Mouse (Mus musculus) urinary bladder, postnatal 36 days (tissue): ENCODE data around the gene 4930556J24Rik.
A peak's percentile ranks its signal among the peaks of the same experiment; 100 is the strongest.
"Not testable (repeated sequence)": the region's sequence is repeated elsewhere in the genome, so short reads cannot be mapped to it uniquely, and the experiment has no call there.

ENCODE experiments used
- DNase-seq, 2 experiments: peaks; one replicate each; pipeline ENCODE4 v3.0.0; 2022; ENCODE audit warnings: low spot score in 2 of 2, mixed read lengths in 1 of 2

The 4930556J24Rik gene

DNA sequence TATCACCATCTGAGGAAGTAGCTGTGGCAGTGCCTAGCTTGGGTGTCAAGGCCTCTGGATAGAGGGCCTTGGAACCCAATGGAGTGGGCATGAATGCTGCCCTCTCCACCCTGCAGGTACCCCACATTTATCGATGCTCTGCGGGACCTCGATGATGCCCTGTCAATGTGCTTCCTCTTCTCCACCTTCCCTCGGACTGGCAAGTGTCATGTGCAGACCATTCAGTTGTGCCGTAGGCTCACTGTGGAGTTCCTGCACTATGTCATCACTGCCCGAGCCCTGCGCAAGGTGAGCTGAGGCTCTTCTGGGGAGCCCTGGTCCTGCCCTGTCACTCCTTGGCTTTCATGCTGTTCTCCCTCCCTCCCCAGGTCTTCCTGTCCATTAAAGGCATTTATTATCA lies 3.5 kb downstream of the 4930556J24Rik start:
- DNase-seq, result no peak

DNA sequence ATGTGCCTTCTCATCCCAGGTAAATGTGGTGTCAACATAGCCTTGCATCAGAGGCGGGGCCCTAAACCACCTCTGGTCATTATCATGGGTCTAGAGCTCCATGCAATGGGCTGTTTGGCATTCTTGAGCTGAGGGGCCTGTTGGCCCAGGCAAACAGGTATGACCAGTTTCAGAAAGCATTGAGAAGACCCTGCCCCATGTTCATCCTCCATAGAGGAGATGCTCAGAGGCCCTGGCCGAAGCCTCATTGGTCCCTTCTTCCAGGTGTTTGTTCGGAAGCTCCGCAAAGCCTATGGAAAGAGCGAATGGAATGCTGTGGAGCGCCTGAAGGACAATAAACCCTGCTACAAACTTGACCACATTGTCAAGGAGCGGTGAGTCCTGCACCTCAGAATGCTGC lies 6.2 kb downstream of the 4930556J24Rik start:
- no peak for DNase-seq

DNA sequence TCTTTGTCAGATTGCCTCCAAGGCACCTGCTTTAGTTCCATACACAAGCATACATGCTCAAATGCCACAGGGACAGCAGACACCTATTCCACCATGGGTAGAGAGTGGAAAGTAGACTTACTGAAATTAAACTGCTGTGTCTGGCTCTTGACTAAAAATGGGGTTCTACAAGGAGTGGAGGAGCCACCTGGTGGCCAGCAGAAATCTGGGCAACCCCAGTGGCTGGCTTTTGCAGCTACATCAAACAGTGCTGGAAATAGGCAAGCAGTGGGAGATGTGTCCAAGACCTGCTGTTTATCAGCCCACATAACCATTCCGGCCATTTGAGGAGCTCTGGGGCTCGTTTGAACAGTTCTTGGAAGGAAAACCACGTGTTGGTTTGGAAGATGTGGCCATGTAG lies 6.7 kb downstream of the 4930556J24Rik start:
- no peak for DNase-seq

DNA sequence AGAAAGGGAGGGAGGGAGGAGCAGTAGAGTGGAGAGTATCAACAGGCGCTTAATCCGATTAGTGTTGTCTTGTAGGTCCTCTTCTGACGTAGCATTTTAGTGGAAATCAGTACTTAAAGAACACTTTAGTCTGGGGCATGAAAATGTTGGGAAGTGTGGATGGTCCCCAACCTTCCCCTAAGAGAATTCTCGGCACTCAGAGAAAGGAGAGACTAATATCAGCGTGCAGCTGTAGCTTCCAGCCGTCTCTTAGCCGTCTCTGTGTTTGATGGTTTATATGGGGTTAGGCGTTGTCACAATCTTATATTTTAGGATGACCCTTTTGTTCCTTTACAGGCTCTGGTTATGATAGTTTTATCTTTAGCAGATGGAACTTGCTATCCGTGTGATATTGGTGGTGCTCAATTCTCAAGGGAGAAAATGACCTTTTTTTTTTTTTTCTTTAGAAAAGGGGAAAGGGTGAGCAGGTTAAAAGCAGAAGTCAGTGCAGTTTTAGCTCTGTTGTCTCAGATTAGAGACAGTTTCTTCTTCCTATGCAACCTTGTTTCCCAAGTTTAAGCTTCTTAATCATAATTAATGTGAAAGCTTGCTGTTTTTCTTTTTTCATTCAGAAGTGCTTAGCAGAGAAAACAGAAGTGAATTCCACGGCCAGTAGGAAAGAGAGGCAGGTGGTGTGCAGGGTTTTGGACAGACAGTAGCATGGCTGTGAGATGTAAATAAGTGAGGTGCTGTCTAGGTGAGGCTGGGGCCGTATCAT lies 12.0 kb downstream of the 4930556J24Rik start:
- no peak for DNase-seq

DNA sequence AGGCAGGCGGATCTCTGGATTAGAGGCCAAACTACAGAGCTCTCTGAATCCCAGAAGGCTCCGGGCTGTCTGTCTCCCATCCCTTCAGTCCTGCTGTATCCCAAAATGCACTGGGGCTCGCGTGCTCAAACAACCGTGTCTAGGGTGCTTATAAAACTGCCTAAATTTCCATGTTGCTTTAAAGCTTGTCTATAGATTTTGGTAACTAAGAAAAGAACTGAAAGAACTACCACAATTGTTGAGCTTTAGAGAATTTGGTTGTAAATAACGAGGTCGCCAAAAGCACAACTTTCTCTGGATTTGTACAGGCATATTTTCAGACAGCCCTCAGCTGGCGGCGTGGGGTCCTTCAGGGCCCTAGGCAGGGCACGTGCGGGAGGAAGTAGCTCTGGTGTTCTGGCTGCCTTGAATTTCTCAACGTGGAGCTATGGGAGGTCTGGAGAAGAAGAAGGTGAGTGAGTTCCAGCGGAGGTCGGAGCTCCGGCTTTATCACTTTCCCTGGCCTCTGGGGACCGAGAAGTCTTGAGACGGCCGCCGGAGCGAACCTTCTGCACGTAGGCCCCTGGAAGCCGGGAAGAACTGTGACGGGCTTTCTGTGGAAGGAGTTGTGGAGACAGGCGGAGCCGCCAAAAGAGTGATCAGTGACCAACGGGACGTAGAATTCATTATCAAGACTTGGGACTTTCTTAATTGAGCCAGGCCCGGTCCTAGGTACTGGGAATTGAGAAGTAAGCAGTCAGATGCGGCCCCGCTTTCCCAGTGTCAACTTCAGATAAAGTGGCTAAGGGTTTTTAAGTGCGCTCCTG lies 12.8 kb downstream of the 4930556J24Rik start, which contains the start of gene Pes1:
Pes1 (plus strand) TSS at position 366 of the 806 bp plus-strand sequence.
- DNase-seq, result peak; percentile 77 to 78

DNA sequence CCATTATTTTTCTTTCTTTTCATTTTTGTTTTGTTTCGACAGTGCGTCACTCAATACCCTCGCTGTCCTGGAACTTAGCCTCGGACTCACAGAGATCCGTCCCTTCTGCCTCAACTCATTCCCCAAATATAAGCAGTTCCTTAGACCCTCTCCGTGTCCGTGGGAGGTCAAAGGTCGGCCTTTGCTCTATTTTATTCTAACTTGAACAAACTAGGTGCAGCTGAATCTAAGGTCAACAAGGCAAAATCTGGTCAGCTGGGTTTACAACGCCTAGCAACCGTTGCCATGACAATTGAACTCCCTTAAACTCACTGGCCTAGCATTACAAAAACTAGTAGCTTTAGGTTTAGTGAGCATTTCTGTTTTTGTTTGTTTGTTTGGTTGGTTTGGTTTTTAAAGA lies 13.4 kb downstream of the 4930556J24Rik start:
- no peak for DNase-seq

DNA sequence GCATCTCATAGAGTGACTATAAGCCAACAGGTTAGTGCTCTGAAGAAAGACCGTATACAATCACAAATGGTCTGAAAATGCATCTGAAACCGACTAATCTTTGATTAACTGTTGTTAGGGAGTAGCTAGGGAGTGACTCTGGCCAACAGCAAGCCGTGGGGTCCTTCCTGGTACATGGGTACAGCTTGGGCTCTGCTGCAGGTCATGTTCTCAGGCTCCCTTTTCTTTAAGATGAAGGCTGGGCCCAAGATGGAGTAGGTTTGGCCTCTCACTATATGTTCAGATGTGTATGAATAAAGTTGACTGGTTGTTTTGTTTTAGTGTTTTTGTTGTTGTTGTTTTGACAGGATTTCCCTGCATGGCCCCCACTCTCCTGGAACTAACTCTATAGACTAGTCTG lies 14.8 kb downstream of the 4930556J24Rik start:
- DNase-seq, result no peak

DNA sequence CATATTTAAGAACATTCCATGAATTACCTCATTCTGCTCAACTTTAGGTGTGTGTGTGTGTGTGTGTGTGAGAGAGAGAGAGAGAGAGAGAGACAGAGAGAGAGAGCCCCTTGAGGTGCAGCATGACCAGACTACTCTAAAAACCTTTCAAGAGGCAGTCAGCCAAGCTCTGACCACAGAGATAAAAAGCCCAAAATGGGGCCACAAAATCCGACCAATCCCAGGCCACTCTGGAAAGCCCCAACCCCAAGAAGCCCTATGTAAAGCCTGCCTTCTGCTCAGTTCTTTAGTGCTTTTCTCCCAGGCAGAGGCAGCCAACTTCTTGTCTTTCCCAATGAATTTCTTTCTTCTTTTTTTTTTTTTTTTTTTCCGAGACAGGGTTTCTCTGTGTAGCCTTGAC lies 15.7 kb downstream of the 4930556J24Rik start:
- no peak for DNase-seq

DNA sequence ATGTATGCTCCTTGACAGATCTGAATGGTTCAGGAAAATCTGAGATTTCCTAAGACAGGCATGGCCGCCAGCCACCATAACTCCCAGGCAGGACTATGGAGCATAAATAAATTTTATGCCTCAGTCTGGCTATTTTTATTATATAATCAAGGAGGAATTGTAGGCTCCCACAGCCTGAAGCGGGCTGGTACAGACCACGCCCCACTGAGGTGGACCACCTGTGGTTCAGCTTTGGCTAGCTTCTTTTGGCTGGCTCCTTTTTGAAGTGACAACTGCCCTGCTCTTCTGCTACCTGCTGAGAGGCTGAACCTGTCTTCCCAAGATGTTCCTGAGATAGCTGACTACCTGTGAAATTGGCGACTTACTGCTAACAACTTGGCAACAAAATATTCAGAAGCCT lies 21.2 kb downstream of the 4930556J24Rik start:
- not testable (repeated sequence) for DNase-seq

DNA sequence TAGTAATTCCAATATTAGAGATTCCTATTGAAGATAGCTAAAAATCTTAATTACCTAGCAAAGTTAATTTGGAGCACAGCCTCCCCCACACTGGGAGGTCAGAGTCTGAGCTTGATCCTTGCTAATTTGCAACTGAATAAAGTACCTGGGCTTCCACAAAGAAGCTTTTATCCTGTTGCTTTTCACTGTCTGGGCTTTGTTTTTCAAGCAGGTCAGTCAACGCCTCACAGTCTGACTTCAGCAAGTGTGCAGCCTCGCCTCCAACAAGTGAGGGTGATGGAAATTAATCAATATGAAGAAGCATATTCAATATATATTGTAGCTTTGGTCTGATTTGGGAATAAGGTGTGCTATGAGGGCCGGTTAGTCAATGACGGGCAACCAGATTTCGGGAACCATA lies 21.7 kb downstream of the 4930556J24Rik start:
- not testable (repeated sequence) for DNase-seq

DNA sequence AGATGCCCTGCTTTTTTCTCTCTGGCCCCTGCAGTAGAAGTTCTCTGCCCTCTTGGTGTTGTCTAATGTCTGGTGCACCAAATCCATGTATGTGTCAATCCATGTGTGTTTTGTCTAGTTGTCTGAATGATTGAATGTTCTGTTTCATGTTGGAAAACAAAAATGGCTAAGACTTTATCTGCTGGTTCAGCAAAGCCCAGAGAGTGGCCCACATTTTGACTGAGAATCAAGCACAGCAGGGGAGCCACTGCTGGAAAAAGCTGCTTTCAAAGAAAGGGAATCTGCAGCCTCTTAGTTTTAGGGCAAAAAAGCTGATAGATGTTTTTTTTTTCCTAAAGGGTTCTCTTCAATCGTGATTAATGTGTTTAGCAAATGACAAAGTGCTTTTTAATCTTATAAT lies 30.2 kb downstream of the 4930556J24Rik start:
- DNase-seq, result no peak

DNA sequence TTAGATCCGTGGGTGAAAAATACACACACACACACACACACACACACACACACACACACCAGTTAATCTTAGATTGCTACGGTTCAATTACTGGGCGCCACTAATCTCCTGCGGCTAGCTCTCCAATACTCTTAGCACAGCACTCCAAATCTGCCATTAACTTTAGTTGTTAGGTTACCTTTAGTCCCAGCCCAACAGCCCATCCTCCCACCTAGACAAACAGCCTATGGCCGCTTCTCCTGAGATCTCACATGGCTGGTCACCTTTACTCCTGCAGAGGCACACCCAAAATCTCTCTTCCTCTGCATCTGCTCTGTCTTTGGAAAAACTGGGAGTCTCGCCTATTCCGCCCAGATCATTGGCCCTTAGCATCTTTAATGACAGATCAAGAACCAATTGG lies 35.2 kb downstream of the 4930556J24Rik start:
- no peak for DNase-seq

DNA sequence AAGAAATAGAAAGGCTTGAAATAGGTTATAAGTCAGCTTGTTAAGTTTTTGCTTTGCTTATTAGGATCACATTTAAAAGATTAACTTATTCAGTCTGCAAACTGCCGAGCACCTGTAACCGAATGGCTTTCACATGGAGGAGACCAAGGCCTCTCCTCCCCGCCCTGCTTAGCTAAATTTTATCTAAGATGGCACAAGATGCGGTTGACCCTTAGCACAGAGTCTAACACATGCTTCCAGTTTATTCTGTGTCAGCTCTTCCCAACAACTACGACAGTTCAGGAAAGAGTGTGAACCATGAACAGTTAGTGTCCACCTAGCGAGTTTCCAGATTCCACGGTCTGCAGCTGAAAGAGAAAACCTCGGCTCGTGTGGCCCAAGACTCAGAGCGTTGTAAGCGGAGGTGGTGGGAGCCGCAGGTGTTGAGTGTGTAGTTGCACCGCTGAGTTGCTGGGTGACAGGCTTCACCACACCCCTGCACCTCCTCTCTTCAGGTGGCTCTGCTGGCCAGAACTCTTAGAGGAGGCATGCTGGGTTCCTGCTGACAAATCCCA lies 39.2 kb downstream of the 4930556J24Rik start:
- no peak for DNase-seq

DNA sequence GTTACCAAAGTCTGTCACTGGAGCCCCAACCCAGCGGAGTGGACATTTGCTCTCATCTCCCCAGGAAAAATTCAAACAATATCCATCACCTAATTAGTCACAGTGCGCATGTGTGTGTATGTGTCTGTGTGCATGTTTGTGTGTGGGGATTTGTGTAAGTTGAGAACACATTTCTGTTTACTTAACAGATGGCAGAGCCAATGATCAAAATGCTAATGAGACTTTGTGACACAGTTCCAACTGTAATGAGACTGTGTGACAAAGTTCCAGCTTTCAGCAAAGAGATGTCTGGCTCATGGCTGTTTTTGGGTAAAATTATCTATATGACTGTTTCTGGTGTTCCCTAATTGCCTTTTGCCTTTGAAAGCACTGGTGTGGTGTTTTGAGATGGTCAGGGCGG lies 40.3 kb downstream of the 4930556J24Rik start:
- no peak for DNase-seq

DNA sequence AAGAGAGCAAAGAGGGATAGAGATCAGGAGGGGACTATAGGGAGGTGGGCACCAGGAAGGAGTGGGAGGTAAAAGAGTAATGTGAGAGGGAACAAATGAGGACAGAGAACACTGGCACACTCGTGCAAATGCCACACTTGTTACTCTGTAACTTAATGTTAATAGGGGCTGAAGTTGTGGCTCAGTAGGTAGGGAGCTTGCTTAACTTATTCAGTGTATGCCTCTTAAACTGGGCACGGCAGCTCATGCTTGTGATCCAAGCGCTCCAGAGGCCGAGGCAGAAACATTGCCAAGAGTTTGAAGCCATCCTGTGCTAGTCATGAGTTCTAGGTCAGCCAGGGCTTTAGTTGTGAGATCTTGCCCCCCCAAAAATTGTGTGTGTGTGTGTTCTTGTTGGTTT lies 41.4 kb downstream of the 4930556J24Rik start:
- no peak for DNase-seq

DNA sequence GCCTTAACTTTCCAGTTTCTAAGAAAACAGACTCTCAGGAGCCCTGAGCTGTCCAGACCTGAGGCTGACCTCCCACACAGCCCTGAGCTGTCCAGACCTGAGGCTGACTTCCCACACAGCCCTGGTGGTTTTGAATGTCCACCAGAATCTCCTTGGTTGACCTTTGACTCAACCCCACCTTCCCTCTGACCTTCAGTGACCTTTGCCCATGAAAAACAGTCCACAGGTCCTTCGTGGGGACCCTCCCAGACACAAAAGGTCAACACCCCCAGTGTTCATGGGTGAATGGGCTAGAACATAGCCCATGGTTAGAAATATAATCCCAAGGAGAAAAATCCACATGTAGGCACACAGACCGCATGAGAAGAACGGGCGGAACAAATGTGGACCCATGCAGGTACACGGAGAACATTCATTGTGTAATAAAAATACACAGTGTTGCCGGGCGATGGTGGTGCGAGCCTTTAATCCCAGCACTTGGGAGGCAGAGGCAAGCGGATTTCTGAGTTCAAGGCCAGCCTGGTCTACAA lies 42.8 kb downstream of the 4930556J24Rik start:
- DNase-seq, result no peak

DNA sequence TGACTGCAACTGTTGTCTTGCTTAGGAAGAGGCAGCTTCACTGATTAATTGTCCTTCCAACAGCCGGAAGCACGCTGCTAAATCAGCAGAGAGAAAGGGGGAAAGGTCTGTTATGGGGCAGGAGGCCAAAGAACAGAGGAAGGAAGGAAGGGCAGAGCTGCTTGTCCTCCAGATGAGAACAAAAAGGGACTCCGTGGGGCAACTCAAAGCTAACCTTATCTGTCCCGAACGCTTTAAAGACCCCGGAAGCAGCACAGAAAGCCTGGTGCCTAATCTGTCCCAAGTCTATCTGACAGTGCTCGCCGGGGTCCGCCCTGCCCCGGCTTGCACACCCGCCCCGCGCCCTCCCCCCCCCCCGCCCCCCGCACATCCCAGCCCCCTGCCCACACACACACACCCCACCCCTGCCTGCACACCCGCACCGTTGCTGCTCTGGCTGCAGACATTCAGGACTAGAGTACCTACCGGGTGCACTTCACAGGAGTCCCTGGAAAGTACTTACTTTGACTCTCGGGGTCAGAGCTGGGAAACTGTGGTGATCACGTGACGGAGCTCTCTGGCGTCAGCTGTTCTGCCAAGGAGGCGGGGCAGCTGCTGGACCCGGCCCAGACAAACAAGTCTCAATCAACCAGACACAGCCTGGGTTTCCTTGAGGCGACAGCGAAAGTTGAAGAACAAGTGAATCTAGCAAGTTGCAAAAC lies 44.9 kb downstream of the 4930556J24Rik start, which contains the start of gene Tcn2:
Tcn2 (minus strand) TSS at position 649 of the 701 bp plus-strand sequence.
- peak; percentile 78 to 92 for DNase-seq

DNA sequence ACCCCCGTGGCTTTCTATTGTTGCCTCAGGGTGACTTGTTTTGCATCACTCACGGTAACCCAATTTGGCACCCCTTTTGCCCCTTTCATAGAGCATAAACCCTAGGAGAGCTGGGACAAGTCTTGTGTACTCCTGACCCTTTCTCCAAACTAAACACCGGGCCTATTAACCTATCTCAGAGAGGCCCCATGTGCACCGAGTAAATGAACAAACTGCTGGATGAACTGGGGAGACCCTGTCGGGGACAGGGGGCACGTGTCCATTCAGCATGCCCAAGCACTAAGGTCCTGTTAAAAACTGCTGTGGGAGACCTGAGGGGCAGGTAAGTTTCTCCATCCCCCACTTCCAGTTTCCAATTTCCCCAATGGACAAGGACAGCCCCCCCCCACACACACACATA lies 45.6 kb downstream of the 4930556J24Rik start:
- DNase-seq, result no peak

DNA sequence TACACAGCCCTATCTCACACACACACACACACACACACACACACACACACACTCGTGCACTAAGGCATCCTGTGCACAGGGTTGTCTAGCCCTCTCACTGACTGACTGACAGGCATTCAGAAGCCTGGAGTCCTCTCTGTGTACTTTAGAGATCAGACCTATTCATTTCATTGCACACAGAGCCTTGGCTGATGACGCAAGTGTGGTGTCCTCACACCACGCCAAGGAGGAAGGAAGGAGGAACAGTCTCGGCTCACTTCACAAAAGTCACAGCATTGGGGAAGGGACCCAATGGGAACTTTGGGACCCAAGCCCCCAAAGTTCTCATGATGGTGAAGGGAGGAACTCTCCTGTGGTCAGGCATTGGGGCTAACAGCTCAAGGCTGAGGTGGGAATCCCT lies 46.6 kb downstream of the 4930556J24Rik start:
- no peak for DNase-seq

DNA sequence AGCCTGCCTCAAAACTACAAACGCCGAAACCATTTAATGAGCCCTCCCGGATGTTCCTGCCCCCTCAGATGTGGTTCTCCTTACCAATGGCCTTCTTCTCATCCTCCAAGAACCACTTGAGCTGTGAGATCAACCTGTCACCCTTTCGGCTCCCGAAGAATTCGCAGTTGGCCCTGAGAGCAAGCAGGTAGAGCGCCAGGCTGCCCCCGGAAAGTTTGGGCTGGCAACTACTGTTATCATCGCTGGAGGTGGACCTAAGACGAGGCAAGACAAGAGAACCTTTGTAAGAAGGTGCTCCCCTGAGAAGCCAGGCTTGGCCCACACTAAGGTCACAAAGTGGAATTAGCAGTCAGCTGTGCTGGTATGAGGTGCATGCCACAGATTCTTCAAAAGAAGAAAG lies 50.7 kb downstream of the 4930556J24Rik start:
- no peak for DNase-seq

DNA sequence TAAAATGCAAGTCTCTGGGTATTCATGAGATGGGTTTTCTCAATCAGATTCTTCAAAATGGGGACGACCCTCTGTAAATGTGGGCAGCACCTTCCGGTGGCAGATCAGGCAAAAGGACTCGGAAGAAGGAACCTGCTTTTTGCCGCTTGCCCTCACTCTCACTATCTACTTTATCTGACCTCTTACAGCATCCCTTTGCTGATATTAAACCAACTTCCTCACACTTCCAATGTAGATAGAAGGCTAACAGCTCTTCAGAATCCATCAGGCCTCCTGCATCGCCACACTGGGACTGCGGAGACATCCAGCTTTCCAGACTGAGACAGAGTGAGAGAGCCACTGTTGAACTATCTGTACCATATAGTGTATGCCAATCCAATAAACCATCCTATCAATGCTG lies 53.8 kb downstream of the 4930556J24Rik start:
- DNase-seq, result no peak

DNA sequence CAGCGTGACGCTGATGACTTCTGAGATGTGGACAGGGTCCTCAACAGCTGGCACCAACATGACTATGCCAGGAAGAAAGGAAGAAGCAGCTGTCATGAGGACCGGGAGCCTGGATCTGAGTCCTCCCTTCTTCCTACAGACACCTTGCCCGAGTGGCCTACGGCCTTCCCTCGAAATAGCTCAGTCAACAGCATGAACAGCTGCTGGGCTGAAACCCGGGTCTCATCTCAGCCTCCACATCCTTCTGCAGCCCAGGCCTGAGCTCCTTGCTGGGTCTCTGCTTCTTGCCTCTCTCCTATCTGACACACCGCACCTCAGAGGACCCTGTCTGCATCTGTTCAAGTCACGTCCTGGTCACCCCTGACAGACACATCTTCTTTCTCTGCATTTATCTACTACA lies 54.5 kb downstream of the 4930556J24Rik start:
- DNase-seq, result no peak
